Mouse (Mus musculus): ENCODE measurements around the gene Nf1. TPM values are rescaled to one million over a fixed set of nuclear protein-coding genes. Genes with fewer than 3 reads are reported as not detected.
"Not testable (repeated sequence)": the region's sequence is repeated elsewhere in the genome, so short reads cannot be mapped to it uniquely, and the experiment has no call there.

The Nf1 gene
- 10 to 100 TPM; 18.2 to 23.5 TPM for total RNA-seq (2021)
- long read RNA-seq, experiment 1, partial matches to known transcripts, result 0 of 2 reads
- long read RNA-seq, experiment 1, other reads (novel, unspliced or antisense), result 2 of 2 reads
- long read RNA-seq, experiment 2, result 0 reads

GRCm38 (mm10) chr11:79339234-79339807, at the start of gene Nf1:
TSS of gene Nf1 (plus strand) at chr11:79339693.
- no peak for TF ChIP-seq CTCF (IDR thresholded peaks at IDR 0.05)
- intact Hi-C loops (cut with DNase I), result loop anchor here (5.0 kb wide), 1 partner anchor 58 kb away; no protein-coding TSS in a partner anchor
- peak within 1 kb of the TSS; percentile 95 for H3K27ac ChIP-seq
- H3K4me3 ChIP-seq, result peak within 1 kb of the TSS; percentile 83
- DNase-seq, result peak; percentile 97

GRCm38 (mm10) chr11:79290473-79290872, 49.0 kb upstream of the Nf1 start:
- peak; percentile 68 for DNase-seq
- intact Hi-C loops (cut with DNase I), result loop anchor here (5.0 kb wide), 1 partner anchor 38 kb away; the partner anchor contains the start of gene Wsb1
- Histone ChIP-seq H3K4me3 (no peak overlapping the region), H3K27ac (peak overlapping the region; percentile 46)
- TF ChIP-seq CTCF (IDR thresholded peaks at IDR 0.05), result peak; percentile 81

GRCm38 (mm10) chr11:79291651-79292050, 47.8 kb upstream of the Nf1 start:
- TF ChIP-seq CTCF (IDR thresholded peaks at IDR 0.05), result no peak
- no peak for DNase-seq
- Histone ChIP-seq H3K27ac (peak overlapping the region; percentile 20; the same call in 1 of the 2 replicates), H3K4me3 (no peak overlapping the region)
- intact Hi-C loops (cut with DNase I), result loop anchor here (1.0 to 5.0 kb wide), 2 partner anchors 39 to 67 kb away; partner anchors contain the start of gene Wsb1

GRCm38 (mm10) chr11:79292130-79292529, 47.4 kb upstream of the Nf1 start:
- TF ChIP-seq CTCF (IDR thresholded peaks at IDR 0.05), result no peak
- no peak overlapping the region for H3K27ac ChIP-seq
- intact Hi-C loops (cut with DNase I), result loop anchor here (5.0 kb wide), 1 partner anchor 40 kb away; the partner anchor contains the start of gene Wsb1
- H3K4me3 ChIP-seq, result no peak overlapping the region
- DNase-seq, result no peak

- no peak overlapping the region for H3K4me3 ChIP-seq
- no peak for TF ChIP-seq CTCF (IDR thresholded peaks at IDR 0.05)
- no peak for DNase-seq
- intact Hi-C loops (cut with DNase I), result loop anchor here (5.0 kb wide), 1 partner anchor 41 kb away; the partner anchor contains the start of gene Wsb1
- no peak overlapping the region for H3K27ac ChIP-seq
Observed at GRCm38 (mm10) chr11:79293025-79293424, 46.5 kb upstream of the Nf1 start.

GRCm38 (mm10) chr11:79293971-79294370, 45.5 kb upstream of the Nf1 start:
- TF ChIP-seq CTCF (IDR thresholded peaks at IDR 0.05), result no peak
- Histone ChIP-seq H3K27ac (no peak overlapping the region), H3K4me3 (no peak overlapping the region)
- intact Hi-C loops (cut with DNase I), result loop anchor here (5.0 kb wide), 1 partner anchor 42 kb away; the partner anchor contains the start of gene Wsb1
- DNase-seq, result no peak

GRCm38 (mm10) chr11:79296167-79296566, 43.3 kb upstream of the Nf1 start:
- TF ChIP-seq CTCF (IDR thresholded peaks at IDR 0.05), result peak; percentile 98
- Histone ChIP-seq H3K4me3 (no peak overlapping the region), H3K27ac (peak overlapping the region; percentile 58)
- DNase-seq, result peak; percentile 44
- intact Hi-C loops (cut with DNase I), result loop anchor here (1.0 to 5.0 kb wide), 4 partner anchors 72 to 329 kb away; no protein-coding TSS in a partner anchor

- no peak for DNase-seq
- TF ChIP-seq CTCF (IDR thresholded peaks at IDR 0.05), result no peak
- Histone ChIP-seq H3K27ac (peak within 1 kb of the TSS; percentile 58), H3K4me3 (no peak within 1 kb of the TSS)
- intact Hi-C loops (cut with DNase I), result loop anchor here (1.0 to 5.0 kb wide), 4 partner anchors 73 to 330 kb away; no protein-coding TSS in a partner anchor
Observed at GRCm38 (mm10) chr11:79296856-79297491, 42.5 kb upstream of the Nf1 start, which contains the start of gene Gm9964. TSS of gene Gm9964 (minus strand) at chr11:79296906.

GRCm38 (mm10) chr11:79299719-79300431, 39.6 kb upstream of the Nf1 start:
- intact Hi-C loops (cut with DNase I), result loop anchor here (5.0 kb wide), 3 partner anchors 97 to 333 kb away; no protein-coding TSS in a partner anchor
- Histone ChIP-seq H3K27ac (no peak overlapping the region), H3K4me3 (no peak overlapping the region)
- no peak for DNase-seq
- peak; percentile 11; the same call in 1 of the 2 replicates for TF ChIP-seq CTCF (IDR thresholded peaks at IDR 0.05)

GRCm38 (mm10) chr11:79303109-79303508, 36.4 kb upstream of the Nf1 start:
- DNase-seq, result no peak
- intact Hi-C loops (cut with DNase I), result no loop called here
- no peak for TF ChIP-seq CTCF (IDR thresholded peaks at IDR 0.05)
- no peak overlapping the region for H3K27ac ChIP-seq
- no peak overlapping the region for H3K4me3 ChIP-seq

- intact Hi-C loops (cut with DNase I); H3K4me3 ChIP-seq: not testable (repeated sequence)
Observed at GRCm38 (mm10) chr11:79304245-79304644, 35.2 kb upstream of the Nf1 start.

GRCm38 (mm10) chr11:79305697-79306340, 33.7 kb upstream of the Nf1 start:
- Histone ChIP-seq H3K27ac (peak overlapping the region; percentile 72), H3K4me3 (no peak overlapping the region)
- no peak for TF ChIP-seq CTCF (IDR thresholded peaks at IDR 0.05)
- intact Hi-C loops (cut with DNase I), result no loop called here
- no peak for DNase-seq

More at GRCm38 (mm10) chr11:79304245-79304644, 35.2 kb upstream of the Nf1 start:
- H3K27ac ChIP-seq, DNase-seq: not testable (repeated sequence)
